Mouse (Mus musculus) neutrophil, adult 59 days (primary cell): ENCODE data around the gene Lsr. TPM values are rescaled to one million over a fixed set of nuclear protein-coding genes. Genes with fewer than 3 reads are reported as not detected.

Source experiments
- total RNA-seq, 2 experiments: library from RNA; stranded (reverse); gene quantifications; 1 replicate in 1 of 2; 2 replicates in 1 of 2; pipeline ENCODE4 v1.2.4; 2023

Gene Lsr
- total RNA-seq: 1 to 10 TPM; 2.4 to 3.4 TPM

DNA sequence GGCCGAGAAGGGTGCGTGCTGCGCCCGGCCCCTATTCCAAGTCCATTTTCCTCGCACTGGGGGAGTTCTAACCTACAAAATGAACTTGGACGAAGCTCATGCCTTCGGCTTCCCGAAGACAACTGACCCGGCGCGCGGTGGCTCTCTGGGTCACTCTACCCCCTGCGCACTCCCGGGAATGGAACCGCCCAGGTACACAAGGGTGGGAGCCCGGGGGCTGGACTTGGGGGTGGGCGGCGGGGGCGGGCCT lies at the start of gene Lsr:
Gene Lsr (minus strand): TSS at position 214 of the 250 bp plus-strand sequence.

DNA sequence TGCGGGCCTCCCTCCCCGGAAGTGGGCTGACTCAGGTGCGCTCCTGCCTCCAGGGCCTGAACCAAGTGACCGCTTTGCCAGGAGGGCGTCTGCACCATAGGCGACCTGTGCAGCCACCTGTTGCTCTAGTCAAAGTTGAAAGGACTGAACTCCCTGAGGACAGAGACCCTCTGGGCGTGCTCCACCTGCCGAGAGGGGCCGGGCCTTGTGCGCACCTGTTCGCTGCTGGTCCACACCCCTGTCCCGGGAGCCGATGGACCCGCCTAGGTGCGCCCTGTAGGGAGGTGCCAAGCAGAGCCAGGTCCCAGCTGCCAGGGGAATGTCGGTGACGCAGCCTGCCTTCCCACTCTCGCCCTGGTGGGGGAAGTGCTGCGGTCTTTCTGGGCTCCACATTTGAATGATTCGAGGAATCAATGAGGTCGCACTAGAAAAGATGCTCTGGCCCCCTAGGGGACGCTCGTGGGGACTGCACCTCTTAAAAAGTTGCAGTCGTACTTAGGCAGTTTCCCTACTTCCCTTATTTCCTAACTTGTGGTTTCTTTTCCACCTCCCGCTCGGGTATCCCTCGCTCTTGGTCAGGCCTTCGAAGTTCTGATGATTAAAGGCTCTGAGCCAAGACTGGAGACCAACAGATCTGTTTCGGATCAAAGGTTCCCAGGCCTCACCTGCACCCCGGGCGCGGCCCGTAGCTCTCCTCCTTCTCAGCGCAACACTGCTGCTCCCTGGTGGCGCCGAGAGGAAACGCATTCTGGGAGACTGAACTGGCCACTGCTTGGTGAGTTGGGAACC lies 431 bp upstream of the Lsr start, which contains the start of gene Fam187b:
Gene Fam187b (plus strand): TSS at position 290 of the 789 bp plus-strand sequence.

DNA sequence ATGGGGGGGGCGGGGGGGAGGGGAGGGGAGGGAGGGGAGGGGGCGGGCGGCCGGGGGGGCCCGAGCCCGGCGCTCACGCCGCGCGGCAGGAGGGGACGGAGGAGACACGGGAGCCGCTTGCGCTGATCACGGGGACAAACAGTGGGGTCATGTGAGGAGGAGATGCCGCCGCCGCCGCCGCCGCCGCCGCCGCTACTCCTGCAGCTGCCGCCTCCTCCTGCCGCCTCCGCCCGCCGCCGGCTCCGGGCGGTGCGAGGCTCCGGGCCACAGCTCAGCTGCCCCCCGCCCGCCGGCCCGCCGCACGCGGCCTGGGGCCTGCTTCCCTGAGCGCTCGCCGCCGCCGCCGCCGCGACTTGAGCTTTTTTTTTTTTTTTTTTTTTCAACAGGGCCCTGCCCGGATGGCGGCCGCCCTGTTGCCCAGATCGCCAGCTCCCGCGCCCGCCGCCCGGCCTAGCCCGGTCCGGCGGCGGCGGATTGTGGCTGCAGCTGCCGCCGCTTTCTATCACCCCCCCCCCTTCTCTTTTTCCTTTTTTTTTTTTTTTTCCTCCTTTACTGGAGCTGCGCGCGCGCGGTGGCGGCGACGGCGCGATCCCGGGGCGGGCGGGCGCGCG lies 16.4 kb downstream of the Lsr start, which contains the start of gene Usf2:
Gene Usf2 (minus strand): TSS at position 48 of the 611 bp plus-strand sequence.

DNA sequence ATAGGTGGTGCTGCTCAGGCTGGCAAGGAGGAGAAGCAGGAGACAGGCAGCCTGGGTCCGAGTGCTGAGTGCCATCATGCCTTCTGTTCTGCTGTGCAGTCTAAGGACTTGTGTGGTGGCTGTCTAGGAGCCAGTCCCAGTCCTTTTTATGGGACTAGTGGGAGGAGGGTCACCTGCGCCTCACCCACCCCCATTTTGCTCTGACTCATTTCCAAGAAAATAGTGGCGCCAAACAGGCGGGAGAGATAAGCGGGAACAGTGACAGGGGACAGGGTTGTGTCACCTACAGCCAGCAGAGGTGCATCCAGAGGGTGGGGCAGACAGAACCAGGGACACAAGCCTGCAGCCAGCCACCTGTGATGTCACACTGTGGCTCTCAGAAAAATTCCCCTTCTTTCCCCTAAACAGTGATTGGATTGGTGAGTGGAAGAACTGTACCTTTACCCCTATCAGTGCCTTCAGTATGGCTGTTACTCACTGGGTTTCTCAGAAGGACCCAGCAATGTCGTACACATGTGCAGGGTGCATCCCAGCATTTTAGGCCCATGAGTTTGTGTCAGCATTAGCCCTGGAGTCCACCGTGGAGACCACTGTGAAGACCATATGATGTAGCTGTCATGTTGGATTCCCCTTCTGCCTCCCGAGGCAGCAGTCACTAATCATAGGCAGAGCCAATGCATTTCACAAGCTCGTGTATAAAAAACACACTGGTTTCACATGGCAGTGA lies 29.2 kb downstream of the Lsr start, which contains the start of gene Hamp:
Gene Hamp (minus strand): TSS at position 124 of the 727 bp plus-strand sequence.

DNA sequence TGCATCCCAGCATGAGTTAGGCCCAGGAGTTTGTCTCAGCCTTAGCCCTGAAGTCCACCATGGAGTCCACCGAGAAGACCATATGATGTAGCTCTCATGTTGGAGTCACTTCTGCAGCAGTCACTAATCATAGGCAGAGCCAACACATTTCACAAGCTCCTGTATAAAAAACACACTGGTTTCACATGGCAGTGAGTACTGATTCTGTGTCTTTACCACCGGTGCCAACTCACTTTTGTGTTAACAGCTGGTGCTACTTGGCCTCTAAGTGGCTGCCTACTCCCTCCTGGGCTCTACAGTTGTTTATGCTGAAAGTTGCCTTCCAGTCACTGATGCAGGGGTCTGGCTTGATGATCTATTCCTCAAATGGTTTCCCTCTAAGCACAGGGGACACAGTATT lies 48.7 kb downstream of the Lsr start, which contains the start of gene Hamp2:
Gene Hamp2 (minus strand): TSS at position 101 of the 400 bp plus-strand sequence.

DNA sequence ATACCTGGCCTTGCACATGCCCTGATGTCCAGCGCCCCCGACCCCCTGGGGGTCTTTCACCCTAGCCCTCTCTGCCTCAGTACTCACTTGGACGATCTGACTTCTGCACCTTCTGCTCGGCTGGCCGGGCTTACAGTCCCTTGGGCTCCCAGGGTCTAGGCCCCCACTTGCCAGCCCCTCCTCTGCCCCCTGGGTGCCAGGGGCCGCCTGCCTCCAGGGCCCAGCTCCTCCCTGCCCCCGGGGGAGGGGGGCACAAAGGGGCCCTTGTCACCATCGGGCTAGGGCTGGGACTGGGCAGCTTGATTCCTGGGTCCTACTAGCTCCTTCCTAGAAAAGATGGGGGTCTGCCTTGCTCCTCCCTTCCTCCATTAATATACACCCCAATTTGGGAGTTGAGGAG lies 58.5 kb downstream of the Lsr start, which contains the start of gene Mag:
Gene Mag (minus strand): TSS at position 142 of the 400 bp plus-strand sequence.

Other genes with a start within 250 kb of the Lsr start
- 10 to 100 TPM; 26.6 to 35.5 TPM for gene Tmem147, start 243.9 kb downstream of the Lsr start, total RNA-seq
- gene Gapdhs, start 229.8 kb downstream of the Lsr start, total RNA-seq: not detected
- 1 to 10 TPM; 1.9 to 3.2 TPM for gene Sbsn, start 222.0 kb downstream of the Lsr start, total RNA-seq
- gene Dmkn, start 209.7 kb downstream of the Lsr start, total RNA-seq: 1 to 10 TPM; 1.4 to 3.3 TPM
- not detected for gene Krtdap, start 185.6 kb downstream of the Lsr start, total RNA-seq
- gene Ffar2, start 149.7 kb downstream of the Lsr start, total RNA-seq: 10 to 100 TPM; 38.5 to 40.3 TPM
- not detected for gene Ffar3, start 117.3 kb downstream of the Lsr start, total RNA-seq
- not detected for gene Ffar1, start 111.9 kb downstream of the Lsr start, total RNA-seq
- 1 to 10 TPM; 4.9 to 5.4 TPM for gene Cd22, start 93.1 kb downstream of the Lsr start, total RNA-seq
- 1 to 10 TPM; 1.1 to 1.9 TPM for gene Mag, start 58.6 kb downstream of the Lsr start, total RNA-seq
- gene Hamp2, start 48.8 kb downstream of the Lsr start, total RNA-seq: 1 to 10 TPM in 1 of 2 experiments, not detected in 1; 2.0 TPM
- not detected for gene Hamp, start 29.4 kb downstream of the Lsr start, total RNA-seq
- gene Usf2, start 16.7 kb downstream of the Lsr start, total RNA-seq: 100 to 1,000 TPM; 125 to 137 TPM
- gene Fam187b, start 326 bp upstream of the Lsr start, total RNA-seq: under 1 TPM; 0.49 to 0.62 TPM
- 100 to 1,000 TPM; 709 to 844 TPM for gene Fxyd5, start 69.0 kb upstream of the Lsr start, total RNA-seq
- not detected for gene Fxyd7, start 78.0 kb upstream of the Lsr start, total RNA-seq
- gene Fxyd1, start 83.7 kb upstream of the Lsr start, total RNA-seq: not detected
- under 1 TPM in 1 of 2 experiments, not detected in 1; 0.15 TPM for gene Lgi4, start 85.9 kb upstream of the Lsr start, total RNA-seq
- not detected for gene Fxyd3, start 103.2 kb upstream of the Lsr start, total RNA-seq
- gene Hpn, start 141.8 kb upstream of the Lsr start, total RNA-seq: 1 to 10 TPM; 2.1 to 3.4 TPM
- 1 to 10 TPM; 6.2 to 8.8 TPM for gene Scn1b, start 153.5 kb upstream of the Lsr start, total RNA-seq
- 100 to 1,000 TPM; 112 to 127 TPM for gene Gramd1a, start 182.4 kb upstream of the Lsr start, total RNA-seq